Mouse (Mus musculus) small intestine, adult 2 months (tissue): ENCODE results near the gene Fcrl5.

Experiments used
- CTCF ChIP-seq: fragments of 200-500 bp; IDR thresholded peaks from 2 replicates; pipeline ENCODE4 v1.5.1; 2012; ENCODE audit warnings: low read depth, mild to moderate bottlenecking, control low read depth, inconsistent platforms, low read length, moderate library complexity, mixed read lengths; ENCODE audit not compliant: insufficient replicate concordance, insufficient read length; ENCODE audit errors: extremely low read depth
- POLR2A ChIP-seq: fragments of 200-500 bp; IDR thresholded peaks from 2 replicates; pipeline ENCODE4 v1.6.1; 2012; ENCODE audit warnings: low read depth, mild to moderate bottlenecking, control low read depth, inconsistent platforms, low read length, moderate library complexity

DNA sequence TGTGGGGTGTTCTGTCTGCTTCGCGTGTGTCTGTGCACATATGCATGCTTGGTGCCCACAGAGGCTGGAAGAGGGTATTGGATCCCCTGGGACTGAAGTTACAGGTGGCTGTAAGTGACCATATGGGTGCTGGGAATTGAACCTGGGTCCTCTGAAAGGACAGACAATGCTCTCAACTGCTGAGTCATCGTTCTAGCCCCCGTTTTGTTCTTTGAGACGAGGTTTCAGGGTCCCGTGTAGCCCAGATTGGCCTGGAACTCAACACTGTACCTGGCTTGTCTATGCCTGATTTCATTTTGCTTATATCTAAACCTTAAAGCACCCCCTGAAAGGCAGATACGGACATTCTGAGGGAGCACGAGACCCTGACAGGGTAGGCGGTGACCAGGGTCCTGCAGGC, 75.3 kb downstream of the Fcrl5 start:
- TF ChIP-seq POLR2A (no peak), CTCF (no peak)
